Mouse (Mus musculus): ENCODE data around the gene Larp7.

GRCm38 (mm10) chr3:127521156-127521555 is 32.0 kb downstream of the Larp7 start:
- TF ChIP-seq ZNF384 (IDR thresholded peaks at IDR 0.05; ENCODE audit: low read depth, low read length) (no peak), ZC3H11A (IDR thresholded peaks at IDR 0.05; ENCODE audit: borderline replicate concordance, low read depth, low read length) (no peak), CHD2 (IDR thresholded peaks at IDR 0.05; ENCODE audit: low read depth, low read length) (no peak)
